Mouse (Mus musculus): ENCODE results near the gene Zfyve16. TPM values are rescaled to one million over a fixed set of nuclear protein-coding genes. Genes with fewer than 3 reads are reported as not detected.

Gene Zfyve16
- 10 to 100 TPM; 17.6 to 21.0 (median 19.3) TPM for total RNA-seq (2022)

DNA sequence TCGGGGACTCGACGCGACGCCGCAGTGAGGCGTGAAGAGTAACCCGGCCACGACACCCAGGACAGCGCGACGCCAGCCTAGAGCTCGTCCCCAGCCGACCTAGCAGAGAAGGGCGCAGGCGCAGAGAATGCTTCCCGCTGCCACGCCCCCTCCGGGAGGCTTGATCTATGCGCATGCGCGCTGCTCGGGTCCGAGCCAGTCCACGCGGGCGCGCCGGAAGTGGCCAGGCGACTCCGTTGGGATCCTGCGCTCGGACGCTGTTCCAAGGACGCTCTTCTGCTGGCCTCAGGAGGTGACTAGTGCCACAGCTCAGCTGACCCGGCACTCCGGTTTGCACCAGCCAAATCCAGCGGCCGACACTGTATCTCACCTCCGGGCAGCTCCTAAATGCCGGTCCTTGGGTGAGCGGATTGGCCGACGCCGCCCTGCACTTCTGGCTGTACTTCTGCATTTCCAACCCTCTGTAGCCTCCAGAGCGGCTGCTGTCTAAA lies at the start of gene Zfyve16:
Gene Zfyve16, minus strand, starts transcription at position 148 of the 491 bp plus-strand sequence.
- peak; percentile 89 to 97 for DNase-seq (ENCODE audit: low spot score in 2 of 2)

DNA sequence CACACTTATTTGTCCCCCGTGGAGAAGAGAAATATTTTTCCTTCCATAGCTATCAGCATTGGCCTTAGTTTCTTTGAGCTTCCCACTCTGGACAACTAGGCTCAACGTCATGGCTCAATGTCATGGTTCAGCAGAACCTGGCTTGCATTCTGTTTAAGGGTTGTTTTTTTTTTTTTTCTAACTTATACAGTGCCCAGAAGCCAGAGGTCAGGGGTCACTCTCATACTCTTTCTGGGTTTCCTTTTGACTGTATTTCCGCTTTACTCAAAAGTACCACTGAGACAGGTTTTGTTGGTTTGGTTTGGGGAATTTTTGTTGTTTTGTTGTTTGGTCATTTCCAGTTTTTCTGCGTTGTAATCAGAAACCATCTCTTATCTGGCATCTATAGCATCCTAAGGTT lies 47.5 kb upstream of the Zfyve16 start:
- DNase-seq (ENCODE audit: low spot score in 2 of 2) = no peak

DNA sequence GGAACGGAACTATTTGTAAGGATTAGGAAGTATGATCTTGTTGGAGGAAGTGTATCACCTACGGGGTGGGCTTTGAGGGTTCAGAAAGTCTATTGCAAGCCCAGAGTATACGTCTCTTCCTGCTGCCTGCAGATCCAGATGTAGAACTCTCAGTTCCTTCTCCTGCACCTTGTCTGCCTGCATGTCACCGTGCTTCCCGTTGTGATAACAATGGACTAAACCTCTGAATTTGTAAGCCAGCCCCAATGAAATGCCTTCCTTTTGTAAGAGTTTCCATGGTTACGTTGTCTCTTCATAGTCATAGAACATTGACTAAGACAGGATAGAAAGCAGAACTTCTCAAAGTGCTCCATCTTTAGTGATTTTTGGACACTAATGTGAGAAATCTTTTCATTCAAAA lies 46.0 kb upstream of the Zfyve16 start:
- DNase-seq (ENCODE audit: low spot score in 2 of 2) = no peak

DNA sequence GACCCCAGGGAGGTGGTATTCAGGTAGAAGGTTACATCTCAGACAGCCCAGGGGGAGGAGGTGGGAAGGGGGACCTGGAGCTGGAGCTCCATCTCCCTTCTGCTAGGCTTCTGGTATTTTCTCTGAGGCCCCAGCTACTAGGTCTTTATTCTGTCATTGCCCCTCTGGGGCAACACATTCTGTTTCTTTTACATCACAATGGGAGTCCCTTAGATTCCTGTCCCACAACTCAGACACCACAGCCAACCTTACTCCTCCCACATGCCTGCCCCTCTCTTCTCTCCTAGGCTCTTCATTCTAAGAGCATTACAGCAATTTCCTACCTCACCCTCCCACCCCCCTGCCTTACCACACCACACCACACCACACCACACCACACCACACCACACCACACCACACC lies 45.4 kb upstream of the Zfyve16 start, which contains the start of gene Spz1:
Gene Spz1, minus strand, starts transcription at position 101 of the 400 bp plus-strand sequence.
- DNase-seq (ENCODE audit: low spot score in 2 of 2) = no peak

DNA sequence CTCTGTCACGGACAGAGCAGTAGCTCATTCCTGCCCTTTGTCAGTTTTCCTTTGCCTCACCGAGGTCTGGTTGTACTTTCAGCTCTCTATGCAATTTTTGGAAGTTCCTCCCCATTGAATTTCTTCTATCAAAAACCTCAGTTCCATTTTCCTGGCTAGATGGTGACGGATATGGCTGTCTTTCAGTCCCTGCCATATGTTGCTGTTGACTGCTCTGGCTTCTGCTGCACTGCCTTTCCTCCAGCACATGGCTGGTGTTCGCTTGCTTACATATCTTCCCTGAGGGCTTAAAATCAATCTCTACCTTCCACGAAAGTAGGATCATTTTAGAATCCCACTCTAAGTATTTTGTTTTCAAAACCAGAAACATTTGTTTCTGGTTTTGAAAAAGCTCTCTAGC lies 28.8 kb upstream of the Zfyve16 start:
- peak; percentile 32 to 41 for DNase-seq (ENCODE audit: low spot score in 2 of 2)

DNA sequence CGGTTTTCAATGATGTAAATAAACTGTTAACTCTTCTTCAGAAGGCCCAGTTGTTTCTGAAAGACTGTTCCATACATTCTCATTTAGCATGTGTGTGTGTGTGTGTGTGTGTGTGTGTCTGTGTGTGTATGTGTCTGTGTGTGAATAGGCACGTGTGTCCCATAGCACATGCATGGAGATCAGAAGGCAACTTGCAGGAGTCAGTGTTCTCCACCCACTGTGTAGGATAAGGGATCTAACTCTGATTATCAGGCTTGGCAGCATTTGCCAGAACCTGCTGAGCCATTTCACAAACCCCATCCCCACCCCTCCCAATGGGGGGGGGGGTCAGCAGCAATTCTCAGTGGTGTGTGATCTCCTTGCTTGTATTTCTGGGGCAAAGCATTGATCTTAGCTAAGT lies 26.6 kb upstream of the Zfyve16 start:
- DNase-seq (ENCODE audit: low spot score in 2 of 2) = no peak

DNA sequence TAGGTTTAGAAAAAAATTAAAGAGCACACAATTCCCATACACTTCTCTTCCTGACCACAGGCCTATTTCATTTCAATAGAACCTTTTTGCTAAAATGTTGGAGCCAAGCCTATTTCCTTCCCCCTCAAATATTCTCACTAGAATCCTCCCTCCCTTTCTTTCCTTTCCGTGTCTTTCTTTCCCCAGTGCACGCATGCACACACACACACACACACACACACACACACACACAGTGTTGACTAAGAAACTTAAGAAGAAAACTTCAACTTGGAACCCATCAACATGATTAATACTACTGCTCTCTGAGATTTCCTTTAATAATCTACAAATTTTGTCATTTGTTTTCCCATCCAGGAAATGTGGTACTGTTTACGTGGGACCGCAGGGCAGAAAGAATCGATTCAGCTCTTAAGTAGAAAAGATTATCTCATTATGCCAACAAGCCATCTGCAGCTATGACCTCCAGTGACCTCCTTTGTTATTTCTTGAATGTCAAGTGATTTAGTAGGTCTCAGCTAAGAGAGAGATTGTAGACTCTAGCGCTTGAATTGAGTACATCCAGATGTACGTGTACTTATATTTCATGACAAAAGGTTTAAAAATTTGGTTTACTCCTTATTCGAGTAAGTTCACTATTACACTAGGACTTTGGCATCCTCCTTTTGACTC lies 25.9 kb upstream of the Zfyve16 start:
- no peak for DNase-seq (ENCODE audit: low spot score in 2 of 2)

DNA sequence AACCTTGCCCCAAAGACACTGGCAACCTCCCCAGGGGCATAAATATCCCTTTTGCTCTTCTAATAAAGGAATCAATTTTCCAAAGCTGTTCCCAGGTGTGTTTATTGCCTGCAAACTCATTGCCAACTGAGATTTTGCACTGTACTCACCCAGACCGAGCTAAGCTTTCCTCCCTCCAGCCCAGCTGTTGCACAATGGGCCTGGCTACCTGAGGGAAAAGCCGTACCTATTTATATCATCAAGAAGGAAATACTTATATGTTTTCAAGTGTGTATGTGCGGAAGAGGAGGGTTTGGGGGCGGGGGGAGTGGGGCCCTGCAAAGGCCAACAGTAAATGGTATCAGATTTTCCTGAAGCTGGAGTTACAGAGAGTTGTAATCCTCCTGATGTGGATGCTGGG lies 16.4 kb upstream of the Zfyve16 start:
- DNase-seq (ENCODE audit: low spot score in 2 of 2) = no peak

DNA sequence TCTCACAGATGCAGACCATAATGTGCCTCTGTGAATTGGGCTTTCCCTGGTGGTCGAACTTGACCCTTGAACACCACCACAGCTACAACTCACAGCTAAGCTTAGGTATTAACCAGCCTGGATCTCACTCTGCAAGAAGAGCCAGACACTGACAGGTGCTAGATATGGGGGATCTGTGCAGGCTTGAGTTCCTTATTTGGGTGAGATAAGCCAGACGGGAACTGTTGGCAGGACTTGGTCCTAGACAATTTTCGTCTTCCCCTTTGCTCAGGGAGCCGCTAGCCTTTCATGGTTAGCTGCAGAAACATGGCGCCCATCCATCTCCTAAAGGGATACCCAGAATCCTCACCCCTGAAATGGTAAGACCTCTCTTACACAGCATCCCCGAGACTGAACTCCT lies 10.3 kb upstream of the Zfyve16 start:
- DNase-seq (ENCODE audit: low spot score in 2 of 2) = no peak

DNA sequence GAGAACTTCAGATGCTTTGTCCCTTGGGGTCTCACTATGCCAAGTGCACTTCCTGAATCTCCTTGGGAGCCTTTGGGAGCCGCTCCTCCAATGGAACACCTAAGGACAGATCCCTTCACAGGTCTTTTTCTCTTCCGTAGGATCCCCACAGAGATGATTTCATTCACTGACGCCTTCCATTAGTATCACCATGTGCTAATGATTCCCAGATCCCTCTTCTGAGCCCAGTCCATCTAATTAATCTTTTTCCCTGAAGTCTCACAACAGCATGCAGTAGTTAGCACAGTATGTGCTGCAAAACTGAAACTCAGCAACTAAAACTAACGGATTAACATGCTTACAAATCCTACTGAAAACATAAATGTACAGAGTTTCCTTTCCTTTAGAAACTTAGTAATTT lies 8.5 kb upstream of the Zfyve16 start:
- DNase-seq (ENCODE audit: low spot score in 2 of 2) = no peak

DNA sequence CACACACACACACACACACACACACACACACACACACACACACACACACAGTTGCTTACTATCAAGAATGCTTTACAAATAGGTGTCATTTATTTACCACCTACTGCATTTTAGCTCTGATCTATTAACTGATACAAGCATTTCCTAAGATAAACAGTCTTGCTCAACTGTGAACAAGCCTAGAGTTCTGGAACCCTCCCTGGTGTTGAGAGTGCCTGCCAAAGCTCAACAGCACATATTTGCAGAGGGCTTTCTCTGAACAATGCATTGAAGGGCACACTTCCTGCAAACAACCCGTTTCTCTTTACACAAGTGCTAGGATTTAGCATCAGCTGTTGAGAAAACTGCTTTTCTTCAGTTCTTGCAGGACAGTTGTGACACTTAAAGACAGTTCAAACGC lies 3.1 kb upstream of the Zfyve16 start:
- no peak for DNase-seq (ENCODE audit: low spot score in 2 of 2)

DNA sequence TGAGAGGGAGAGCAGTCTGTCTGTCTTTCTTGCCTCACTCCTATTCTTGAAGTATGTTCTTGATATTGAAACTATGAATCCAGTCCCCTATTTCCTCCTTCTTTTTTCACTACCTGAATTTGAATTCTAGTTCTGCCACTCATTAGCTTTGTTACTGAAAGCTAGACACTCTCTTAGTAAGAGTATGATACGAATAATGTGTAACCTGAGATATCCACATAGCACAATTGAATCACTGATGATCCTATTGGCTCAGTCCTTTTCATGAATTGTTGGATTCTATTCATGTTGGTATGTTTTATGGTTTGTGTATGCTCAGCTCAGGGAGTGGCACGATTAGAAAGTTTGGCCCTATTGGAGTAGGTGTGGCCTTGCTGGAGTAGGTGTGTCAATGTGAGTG lies 1.5 kb upstream of the Zfyve16 start:
- no peak for DNase-seq (ENCODE audit: low spot score in 2 of 2)

DNA sequence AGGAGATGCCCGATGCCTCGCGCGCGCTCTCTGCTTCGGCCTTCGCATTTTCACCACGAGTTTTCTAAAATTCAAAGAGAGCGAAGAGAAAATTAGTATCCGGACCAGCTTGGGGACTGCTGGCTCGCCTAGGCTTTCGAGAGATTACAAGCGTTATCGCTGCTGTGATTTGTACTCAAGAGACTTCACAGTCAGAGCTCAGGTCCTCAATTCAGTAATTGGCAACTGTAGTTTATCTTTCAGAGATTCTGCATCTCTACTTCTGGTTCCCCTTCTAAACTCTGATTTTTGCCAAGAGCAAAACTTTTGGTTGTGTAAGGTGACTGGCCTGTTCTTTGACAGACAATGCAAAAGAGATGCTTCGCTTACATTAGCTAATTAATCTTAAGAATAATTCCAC lies 569 bp upstream of the Zfyve16 start:
- DNase-seq (ENCODE audit: low spot score in 2 of 2) = no peak

DNA sequence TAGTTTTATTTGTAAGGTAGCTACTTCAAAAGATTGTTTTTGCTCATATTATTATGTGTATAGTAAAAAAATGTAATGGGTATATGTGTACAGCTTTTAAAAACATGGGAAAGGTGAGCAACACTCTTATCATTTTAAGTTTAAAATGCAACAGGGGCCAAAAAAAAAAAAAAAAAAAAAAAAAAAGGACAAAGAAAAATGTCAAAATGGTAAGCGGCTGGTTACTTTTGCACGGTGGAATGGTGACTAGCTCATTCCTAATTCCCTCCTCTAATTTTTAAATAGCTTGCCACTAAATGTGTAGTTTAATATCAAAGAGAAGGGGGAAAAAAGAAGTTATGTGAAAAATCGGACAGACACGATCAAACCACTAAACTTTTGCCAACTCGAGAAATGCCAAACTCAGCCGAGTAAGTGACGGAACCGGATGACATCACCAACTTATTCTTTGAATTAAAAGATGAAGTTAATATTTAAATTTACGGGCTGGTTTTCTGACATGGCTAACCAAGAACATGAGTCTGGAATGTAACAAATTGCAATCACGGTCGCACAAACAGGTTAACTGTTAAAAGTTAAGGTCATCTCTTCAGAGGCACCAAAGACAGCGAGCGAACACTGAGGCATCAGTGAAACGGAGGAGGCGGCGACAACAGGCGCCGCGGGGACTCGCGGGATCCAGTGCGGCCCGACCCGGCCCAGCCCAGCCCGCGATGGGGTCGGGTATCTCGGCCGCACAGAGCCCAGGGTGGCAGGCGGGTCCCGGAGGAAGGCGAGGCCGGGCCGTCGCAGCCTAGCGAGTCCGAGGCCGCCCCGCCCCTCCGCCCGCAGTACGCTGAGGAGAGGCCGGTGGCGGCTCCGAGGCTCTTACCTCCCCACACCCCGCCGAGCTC lies 594 bp downstream of the Zfyve16 start:
- no peak for DNase-seq (ENCODE audit: low spot score in 2 of 2)

DNA sequence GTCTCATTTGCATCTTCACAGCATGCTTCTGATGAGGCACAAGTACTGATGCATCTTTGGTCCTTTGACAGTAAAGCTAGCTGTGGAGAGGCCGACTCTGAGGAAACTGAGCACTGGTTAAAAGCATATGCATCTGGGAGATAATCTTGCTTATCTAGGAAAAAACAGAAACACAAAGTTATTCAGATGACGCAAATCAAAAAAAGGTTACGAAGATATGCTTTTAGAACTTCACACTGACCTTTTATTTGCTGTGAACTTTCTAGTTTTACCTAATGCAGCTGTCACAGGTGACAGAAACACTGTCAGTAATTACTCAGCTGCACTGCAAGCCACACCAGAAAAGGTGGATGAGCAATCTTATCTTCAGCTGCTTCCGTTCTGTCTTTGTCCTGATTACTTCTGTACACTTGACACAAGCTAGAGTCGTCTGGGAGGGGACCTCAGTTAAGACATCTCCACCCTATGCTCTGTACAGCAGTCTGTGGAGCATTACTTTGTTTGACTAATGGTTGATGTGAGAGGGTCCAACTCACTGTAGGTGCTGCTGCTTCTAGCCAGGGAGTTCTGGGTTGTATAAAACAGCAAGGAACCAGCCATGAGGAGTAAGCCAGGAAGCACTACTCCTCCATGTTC lies 7.4 kb downstream of the Zfyve16 start:
- no peak for DNase-seq (ENCODE audit: low spot score in 2 of 2)

DNA sequence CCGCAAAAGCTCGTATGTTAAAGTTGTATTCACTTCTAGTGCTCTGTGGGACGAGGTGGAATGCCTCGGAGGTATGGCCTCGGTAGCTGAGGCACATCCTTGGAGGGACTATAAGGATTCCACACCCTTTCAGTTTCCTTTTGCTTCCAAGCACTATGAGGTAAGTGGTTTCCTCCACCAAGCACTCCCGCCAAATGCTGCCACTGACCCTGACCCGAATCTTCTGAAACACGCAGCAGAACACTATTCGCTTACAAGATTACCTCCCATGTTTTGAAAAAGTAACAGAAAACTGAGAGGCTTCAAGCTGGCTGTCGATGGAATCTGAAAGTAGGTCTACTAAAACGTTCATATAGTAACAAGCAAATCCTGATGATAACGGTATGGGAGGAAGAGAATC lies 25.8 kb downstream of the Zfyve16 start:
- no peak for DNase-seq (ENCODE audit: low spot score in 2 of 2)

DNA sequence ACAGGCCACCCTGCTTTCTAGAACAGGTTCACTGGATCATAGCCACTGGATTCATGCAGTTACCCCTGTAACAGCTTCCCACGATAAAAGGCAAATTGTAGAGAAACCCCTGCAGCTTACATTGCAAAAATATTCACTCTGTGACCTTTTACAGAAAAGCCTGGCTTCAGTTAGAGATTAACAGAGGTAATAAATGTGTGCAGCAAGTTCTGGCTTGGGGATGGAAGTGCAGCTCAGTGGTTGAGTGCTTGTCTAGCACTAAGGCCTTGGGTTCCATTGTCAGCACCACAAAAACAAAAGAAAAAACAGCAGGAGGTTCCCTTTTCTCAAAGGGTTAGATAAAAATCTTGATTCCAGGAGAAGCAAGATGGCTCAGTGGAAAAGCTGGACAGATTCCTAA lies 38.7 kb downstream of the Zfyve16 start:
- no peak for DNase-seq (ENCODE audit: low spot score in 2 of 2)

DNA sequence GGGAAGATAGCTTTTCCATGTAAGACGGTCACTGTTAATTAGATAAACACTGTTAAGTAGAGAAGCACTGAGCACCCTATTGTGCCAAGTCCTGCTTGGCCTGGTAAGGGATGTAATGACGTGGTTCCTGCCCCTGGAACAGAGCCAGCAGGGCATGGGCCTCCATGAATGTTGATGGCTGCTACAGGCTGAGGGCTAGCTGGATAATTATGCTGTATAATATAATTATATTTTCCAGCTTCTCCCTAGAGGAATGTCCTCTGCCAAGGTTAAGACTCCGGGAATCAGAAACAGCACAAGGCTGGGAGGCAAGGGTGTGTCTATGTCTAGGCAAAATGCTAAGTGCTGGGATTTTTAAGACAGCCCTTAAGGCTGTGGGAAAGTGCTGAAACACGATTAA lies 39.9 kb downstream of the Zfyve16 start:
- DNase-seq (ENCODE audit: low spot score in 2 of 2) = no peak

DNA sequence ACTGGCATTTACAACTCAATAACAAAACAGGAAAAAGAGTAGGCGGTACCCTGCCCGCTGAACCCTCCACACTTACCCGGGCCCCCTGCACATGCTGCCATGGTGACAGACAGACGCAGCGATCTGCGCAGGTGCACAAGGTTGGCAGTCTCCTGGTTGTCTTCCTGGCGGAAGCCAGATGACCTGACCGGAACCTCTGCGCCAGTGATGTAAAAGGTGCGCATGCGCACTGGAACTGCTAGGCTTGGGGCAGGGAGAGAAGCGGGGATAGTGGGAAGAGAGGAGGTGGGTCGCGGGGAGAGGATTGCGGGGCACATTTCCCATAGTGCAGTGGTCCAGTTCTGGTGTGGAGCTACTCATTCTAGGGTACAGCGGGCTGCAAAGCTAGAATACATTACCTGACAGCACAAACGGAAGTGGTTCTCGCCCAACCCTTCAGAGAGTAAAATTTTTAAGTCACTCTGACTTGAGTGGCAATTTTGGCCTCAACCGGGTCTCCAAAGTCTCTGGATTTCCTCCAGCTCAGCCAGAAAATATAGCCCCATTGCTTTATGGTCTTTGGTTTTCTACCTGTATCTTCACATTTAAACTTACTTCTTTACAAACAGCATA lies 46.7 kb downstream of the Zfyve16 start, which contains the start of gene Fam151b:
Gene Fam151b, minus strand, starts transcription at position 164 of the 612 bp plus-strand sequence.
- peak; percentile 92 to 93 for DNase-seq (ENCODE audit: low spot score in 2 of 2)

DNA sequence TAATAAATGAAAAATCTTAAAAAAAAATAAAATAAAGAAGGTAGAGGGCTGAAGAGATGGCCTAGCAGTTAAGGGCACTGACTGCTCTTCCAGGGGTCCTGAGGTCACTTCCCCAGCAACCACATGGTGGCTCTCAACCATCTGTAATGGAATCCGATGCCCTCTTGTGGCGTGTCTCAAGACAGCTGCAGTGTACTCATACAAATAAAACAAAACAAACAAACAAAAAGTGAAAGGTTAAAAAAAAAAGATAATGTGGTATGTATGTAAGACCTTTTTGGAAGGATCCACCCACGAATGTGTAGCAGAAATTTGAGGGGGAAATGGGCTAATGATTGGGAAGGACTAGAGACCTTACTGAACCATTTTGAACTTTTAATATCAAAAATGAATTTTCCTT lies 47.3 kb downstream of the Zfyve16 start:
- peak; percentile 24 to 25 for DNase-seq (ENCODE audit: low spot score in 2 of 2)

DNA sequence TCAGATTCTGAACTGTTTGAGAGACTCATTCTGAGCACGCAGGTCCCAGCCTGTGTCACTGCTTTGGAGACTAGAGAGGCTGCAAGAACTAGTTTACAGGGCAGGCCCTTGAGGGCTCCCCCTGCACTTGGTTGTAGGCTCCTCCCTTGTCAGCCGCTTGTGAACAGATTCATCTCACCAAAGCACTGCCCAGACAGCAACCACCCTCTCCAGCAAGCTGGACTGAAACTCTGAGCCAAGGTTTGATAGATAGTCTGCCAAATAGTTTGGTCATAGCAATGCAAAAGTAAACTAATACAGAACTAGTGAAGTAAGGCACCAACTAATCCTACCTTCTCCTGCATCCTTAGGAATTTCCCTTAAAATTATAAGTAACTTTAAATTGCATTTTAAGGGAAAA lies 60.5 kb downstream of the Zfyve16 start:
- no peak for DNase-seq (ENCODE audit: low spot score in 2 of 2)

DNA sequence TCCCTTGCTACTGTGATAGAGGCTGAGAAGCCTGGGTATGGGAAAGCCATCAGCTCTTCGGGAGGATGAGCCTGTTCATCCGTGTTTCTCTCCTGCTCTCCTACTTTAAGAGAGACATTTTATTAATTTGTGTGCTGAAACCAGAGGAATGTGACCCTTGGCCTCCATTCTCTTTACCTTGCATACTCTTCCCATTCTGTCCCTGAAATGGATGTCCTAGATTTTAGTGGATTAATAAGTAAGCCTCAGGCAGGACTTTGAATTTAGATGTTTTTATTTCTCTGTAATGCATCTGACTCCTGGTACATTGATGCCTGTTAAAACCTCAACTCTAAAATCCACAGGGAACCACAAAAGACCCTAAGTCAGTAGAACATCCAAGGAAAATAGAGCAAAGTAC lies 61.3 kb downstream of the Zfyve16 start:
- DNase-seq (ENCODE audit: low spot score in 2 of 2) = no peak
